Mouse (Mus musculus): ENCODE measurements around the gene Tmigd3.

- TF ChIP-seq CTCF (IDR thresholded peaks at IDR 0.05; ENCODE audit: low read depth, low read length) (no peak), POLR2A (IDR thresholded peaks at IDR 0.05; ENCODE audit: borderline replicate concordance, low read depth, low read length) (no peak)
Observed at GRCm38 (mm10) chr3:105973411-105973810, 102.7 kb downstream of the Tmigd3 start, which contains the start of gene Ovgp1.

All from bone marrow macrophage, adult 2 months (primary cell).